22 mouse cellular contexts compared by ENCODE assay signal in genomic region chr4:138084103-138084502, GRCm38 (mm10).
DNase-seq lines count a peak whose midpoint lies in the region; ATAC-seq and TF ChIP-seq lines count a peak whose summit lies in the region.
"Had no signal": no experiment of that assay in that cellular context is flagged by ENCODE, and none has a peak within 500 bp of the region (broad histone marks: within the 10 kb centered on the region; RNA-seq: fewer than 3 reads in every experiment).

No protein-coding gene starts in this region.

- ATAC-seq in forebrain, embryonic 13.5 days: no peak
- ATAC-seq in forebrain, embryonic 12.5 days (ENCODE audit: low FRiP score): no peak
- ATAC-seq in hindbrain, embryonic 14.5 days (ENCODE audit: low FRiP score): no peak
- no peak; the same call in 1 of the 2 replicates for ATAC-seq in stomach, embryonic 15.5 days (ENCODE audit: insufficient read depth, low FRiP score, low read depth)
- ATAC-seq in stomach, postnatal 0 days (ENCODE audit: low FRiP score, low TSS enrichment): no peak
- ATAC-seq: activated CD4-positive, CD25-positive, alpha-beta regulatory T cell, adult 4 months; intestine, embryonic 16.5 days; liver, postnatal 0 days; lung, postnatal 0 days had no signal

- H3K4me1 ChIP-seq in forebrain, embryonic 13.5 days: peaks cover 25% of the 10 kb centered on the region
- H3K4me1 ChIP-seq in forebrain, embryonic 12.5 days: peaks cover 25% of the 10 kb centered on the region
- peaks cover 26% of the 10 kb centered on the region for H3K4me1 ChIP-seq in hindbrain, embryonic 14.5 days (replicated peaks; ENCODE audit: control insufficient read depth, insufficient read depth, low read length)
- H3K4me1 ChIP-seq in hindbrain, embryonic 10.5 days (replicated peaks): peaks cover 9% of the 10 kb centered on the region; the same call in 1 of the 2 replicates
- H3K4me1 ChIP-seq in stomach, embryonic 15.5 days: no peaks in the 10 kb centered on the region
- no peaks in the 10 kb centered on the region for H3K4me1 ChIP-seq in stomach, postnatal 0 days (replicated peaks; ENCODE audit: control insufficient read depth, insufficient read depth)
- H3K4me1 ChIP-seq: embryonic facial prominence, embryonic 15.5 days had no signal

- TF ChIP-seq CTCF in stomach, postnatal 0 days (IDR thresholded peaks at IDR 0.05; ENCODE audit: low read depth): no peak

- TF ChIP-seq EP300 in stomach, postnatal 0 days (optimal IDR thresholded peaks at IDR 0.05): no peak

- no peak overlapping the region for H3K9ac ChIP-seq in forebrain, embryonic 13.5 days
- H3K9ac ChIP-seq in forebrain, embryonic 12.5 days: no peak overlapping the region
- H3K9ac ChIP-seq in hindbrain, embryonic 14.5 days: no peak overlapping the region
- H3K9ac ChIP-seq in stomach, embryonic 15.5 days: no peak overlapping the region
- H3K9ac ChIP-seq in stomach, postnatal 0 days (ENCODE audit: low read length): no peak overlapping the region
- H3K9ac ChIP-seq: embryonic facial prominence, embryonic 15.5 days; limb, embryonic 12.5 days; liver, postnatal 0 days; midbrain, embryonic 12.5 days had no signal

- DNase-seq in hindbrain, embryonic 14.5 days (ENCODE audit: low spot score): no peak
- DNase-seq in hindbrain, embryonic 10.5 days (ENCODE audit: low spot score): no peak
- no peak for DNase-seq in stomach, postnatal 0 days (ENCODE audit: low spot score)
- no peak for DNase-seq in adrenal gland, postnatal 14 days
- DNase-seq: adrenal gland, postnatal 10 days; cerebellum, adult 9-10 months; gastrocnemius, postnatal 14 days; kidney, adult 9 months; kidney, postnatal 14 days; liver, postnatal 0 days; thymus, postnatal 25 days had no signal

- H3K27ac ChIP-seq in forebrain, embryonic 13.5 days: peak overlapping the region; percentile 19; the same call in 1 of the 2 replicates
- no peak overlapping the region for H3K27ac ChIP-seq in forebrain, embryonic 12.5 days
- H3K27ac ChIP-seq in hindbrain, embryonic 14.5 days: peak overlapping the region; percentile 70
- H3K27ac ChIP-seq in hindbrain, embryonic 10.5 days: no peak overlapping the region
- H3K27ac ChIP-seq in stomach, embryonic 15.5 days: peak overlapping the region; percentile 24; the same call in 1 of the 2 replicates
- no peak overlapping the region for H3K27ac ChIP-seq in stomach, postnatal 0 days (replicated peaks)
- H3K27ac ChIP-seq: embryonic facial prominence, embryonic 15.5 days had no signal

- no peak overlapping the region for H3K4me2 ChIP-seq in forebrain, embryonic 13.5 days
- H3K4me2 ChIP-seq in forebrain, embryonic 12.5 days: no peak overlapping the region
- H3K4me2 ChIP-seq in hindbrain, embryonic 14.5 days (replicated peaks): no peak overlapping the region
- H3K4me2 ChIP-seq in stomach, embryonic 15.5 days: no peak overlapping the region
- H3K4me2 ChIP-seq in stomach, postnatal 0 days (replicated peaks; ENCODE audit: low read depth): no peak overlapping the region
- H3K4me2 ChIP-seq: embryonic facial prominence, embryonic 15.5 days; heart, embryonic 11.5 days; limb, embryonic 12.5 days; liver, embryonic 11.5 days; midbrain, embryonic 12.5 days had no signal

- H3K4me3 ChIP-seq in forebrain, embryonic 13.5 days: no peak overlapping the region
- no peak overlapping the region for H3K4me3 ChIP-seq in forebrain, embryonic 12.5 days (replicated peaks)
- no peak overlapping the region for H3K4me3 ChIP-seq in hindbrain, embryonic 14.5 days (replicated peaks; ENCODE audit: low read length)
- no peak overlapping the region for H3K4me3 ChIP-seq in hindbrain, embryonic 10.5 days
- H3K4me3 ChIP-seq in stomach, embryonic 15.5 days (replicated peaks): no peak overlapping the region
- no peak overlapping the region for H3K4me3 ChIP-seq in stomach, postnatal 0 days (ENCODE audit: low read depth, low read length)
- H3K4me3 ChIP-seq: embryonic facial prominence, embryonic 15.5 days; limb, embryonic 12.5 days; midbrain, embryonic 12.5 days had no signal

- H3K9me3 ChIP-seq in forebrain, embryonic 13.5 days (replicated peaks): no peaks in the 10 kb centered on the region
- H3K9me3 ChIP-seq in forebrain, embryonic 12.5 days: no peaks in the 10 kb centered on the region
- H3K9me3 ChIP-seq in hindbrain, embryonic 14.5 days (ENCODE audit: control insufficient read depth, low read length): no peaks in the 10 kb centered on the region
- no peaks in the 10 kb centered on the region for H3K9me3 ChIP-seq in hindbrain, embryonic 10.5 days
- H3K9me3 ChIP-seq in stomach, embryonic 15.5 days: no peaks in the 10 kb centered on the region
- H3K9me3 ChIP-seq in stomach, postnatal 0 days (ENCODE audit: control insufficient read depth, low read length): no peaks in the 10 kb centered on the region
- H3K9me3 ChIP-seq: embryonic facial prominence, embryonic 15.5 days; limb, embryonic 12.5 days; midbrain, embryonic 12.5 days had no signal

- 87% methylated on average over 8 of the region's 8 CpGs for WGBS in forebrain, embryonic 13.5 days
- WGBS in forebrain, embryonic 12.5 days: 94% methylated on average over 8 of the region's 8 CpGs
- 77% methylated on average over 8 of the region's 8 CpGs for WGBS in hindbrain, embryonic 14.5 days
- 95% methylated on average over 8 of the region's 8 CpGs for WGBS in hindbrain, embryonic 10.5 days
- 69% methylated on average over 8 of the region's 8 CpGs for WGBS in stomach, embryonic 15.5 days
- 63% methylated on average over 8 of the region's 8 CpGs for WGBS in stomach, postnatal 0 days

- H3K36me3 ChIP-seq in forebrain, embryonic 13.5 days (ENCODE audit: poor library complexity, severe bottlenecking): peaks cover 44% of the 10 kb centered on the region
- H3K36me3 ChIP-seq in forebrain, embryonic 12.5 days (replicated peaks): peaks cover 43% of the 10 kb centered on the region
- peaks cover 31% of the 10 kb centered on the region; the same call in 1 of the 2 replicates for H3K36me3 ChIP-seq in hindbrain, embryonic 14.5 days (replicated peaks; ENCODE audit: control insufficient read depth, insufficient read depth)
- H3K36me3 ChIP-seq in hindbrain, embryonic 10.5 days: peaks cover 82% of the 10 kb centered on the region
- peaks cover 9% of the 10 kb centered on the region; the same call in 1 of the 2 replicates for H3K36me3 ChIP-seq in stomach, embryonic 15.5 days
- peaks cover 7% of the 10 kb centered on the region for H3K36me3 ChIP-seq in stomach, postnatal 0 days (ENCODE audit: control insufficient read depth, insufficient read depth, low read length)

- no peaks in the 10 kb centered on the region for H3K27me3 ChIP-seq in forebrain, embryonic 13.5 days
- H3K27me3 ChIP-seq in forebrain, embryonic 12.5 days: no peaks in the 10 kb centered on the region
- no peaks in the 10 kb centered on the region for H3K27me3 ChIP-seq in hindbrain, embryonic 14.5 days (ENCODE audit: control insufficient read depth, insufficient read depth, low read length)
- H3K27me3 ChIP-seq in hindbrain, embryonic 10.5 days (ENCODE audit: insufficient read depth, poor library complexity, severe bottlenecking): no peaks in the 10 kb centered on the region
- no peaks in the 10 kb centered on the region for H3K27me3 ChIP-seq in stomach, embryonic 15.5 days (replicated peaks)
- H3K27me3 ChIP-seq in stomach, postnatal 0 days (ENCODE audit: control insufficient read depth, insufficient read depth, low read length): no peaks in the 10 kb centered on the region
- H3K27me3 ChIP-seq: embryonic facial prominence, embryonic 15.5 days; limb, embryonic 12.5 days; midbrain, embryonic 12.5 days had no signal

Comparison
In these comparisons a context has a peak if more than half of its experiments do, and no peak if none do; other contexts are left out.
1. H3K27ac ChIP-seq: peak in forebrain, embryonic 13.5 days (single experiment), hindbrain, embryonic 14.5 days (single experiment) and stomach, embryonic 15.5 days (single experiment); none in forebrain, embryonic 12.5 days (single experiment), hindbrain, embryonic 10.5 days (single experiment) and stomach, postnatal 0 days (single experiment).